Mouse (Mus musculus) thymus, adult 2 months (tissue): ENCODE data around the gene Baiap2.

Source experiments
- CTCF ChIP-seq: fragments of 200-500 bp; IDR thresholded peaks from 2 replicates; pipeline ENCODE4 v1.5.1; 2012; ENCODE audit warnings: mild to moderate bottlenecking, control low read depth, low read length, moderate library complexity, borderline replicate concordance; ENCODE audit not compliant: control insufficient read depth, poor library complexity, insufficient read depth; ENCODE audit errors: extremely low read depth
- POLR2A ChIP-seq: fragments of 200-500 bp; IDR thresholded peaks from 2 replicates; pipeline ENCODE4 v1.6.1; 2012; ENCODE audit warnings: mild to moderate bottlenecking, low read length, control low read depth, moderate library complexity; ENCODE audit not compliant: control insufficient read depth, poor library complexity, insufficient read depth; ENCODE audit errors: extremely low read depth

DNA sequence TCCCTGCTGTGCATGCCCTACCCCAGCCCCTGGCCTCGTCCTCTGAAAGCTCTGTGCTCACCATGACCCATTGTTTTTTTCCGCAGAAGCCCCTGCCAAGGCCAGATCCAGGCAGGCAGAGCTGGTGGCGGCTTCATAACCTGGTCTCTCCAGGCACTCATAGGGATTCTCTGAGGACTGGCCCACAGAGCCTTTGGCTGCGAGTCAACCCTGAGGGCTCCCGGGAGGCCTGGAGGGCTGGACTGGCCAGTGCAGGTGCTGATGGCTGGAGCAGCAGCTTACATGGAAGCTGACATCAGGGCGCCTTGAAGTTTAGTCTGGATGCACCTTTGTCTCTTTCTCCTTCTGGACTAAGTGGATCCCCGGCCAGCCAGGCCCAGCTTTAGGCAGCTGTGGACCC is 24.0 kb upstream of the Baiap2 start:
- TF ChIP-seq CTCF (no peak), POLR2A (no peak)
